Mouse (Mus musculus): Measurements from ENCODE around the gene Btnl2. TPM values are rescaled to one million over a fixed set of nuclear protein-coding genes. Genes with fewer than 3 reads are reported as not detected.

Gene Btnl2
- polyA plus RNA-seq, 1 experiment from 2014 or later, result 0.08 TPM

- Histone ChIP-seq H3K36me3 (replicated peaks; ENCODE audit: control insufficient read depth, insufficient read depth, low read depth, low read length) (no peaks in the 10 kb centered on the region), H3K4me2 (ENCODE audit: low read depth, low read length) (no peak overlapping the region), H3K27ac (replicated peaks; ENCODE audit: low read depth, low read length) (no peak overlapping the region), H3K9me3 (replicated peaks; ENCODE audit: control insufficient read depth, low read length) (no peaks in the 10 kb centered on the region), H3K4me3 (ENCODE audit: low read depth, low read length) (no peak overlapping the region), H3K27me3 (ENCODE audit: control insufficient read depth, insufficient read depth, low read length) (no peaks in the 10 kb centered on the region; the same call in 1 of the 2 replicates), H3K4me1 (ENCODE audit: control insufficient read depth, insufficient read depth, low read length) (no peaks in the 10 kb centered on the region), H3K9ac (replicated peaks; ENCODE audit: low read length) (no peak overlapping the region)
- DNase-seq (ENCODE audit: low spot score) (no peak), ATAC-seq (replicated peaks; ENCODE audit: insufficient number of reproducible peaks, low FRiP score, low TSS enrichment, low read depth) (no peak)
- WGBS, result 63% methylated on average over 6 of the region's 6 CpGs
Measured at GRCm38 (mm10) chr17:34377450-34378209, 23.0 kb downstream of the Btnl2 start.

GRCm38 (mm10) chr17:34378716-34379115 is 24.1 kb downstream of the Btnl2 start:
- Histone ChIP-seq H3K4me3 (ENCODE audit: low read depth, low read length) (no peak overlapping the region), H3K27me3 (ENCODE audit: control insufficient read depth, insufficient read depth, low read length) (no peaks in the 10 kb centered on the region; the same call in 1 of the 2 replicates), H3K4me1 (ENCODE audit: control insufficient read depth, insufficient read depth, low read length) (no peaks in the 10 kb centered on the region), H3K9me3 (replicated peaks; ENCODE audit: control insufficient read depth, low read length) (no peaks in the 10 kb centered on the region), H3K36me3 (replicated peaks; ENCODE audit: control insufficient read depth, insufficient read depth, low read depth, low read length) (no peaks in the 10 kb centered on the region), H3K9ac (replicated peaks; ENCODE audit: low read length) (no peak overlapping the region), H3K4me2 (ENCODE audit: low read depth, low read length) (no peak overlapping the region), H3K27ac (replicated peaks; ENCODE audit: low read depth, low read length) (no peak overlapping the region)
- 68% methylated on average over 2 of the region's 2 CpGs for WGBS
- ATAC-seq (replicated peaks; ENCODE audit: insufficient number of reproducible peaks, low FRiP score, low TSS enrichment, low read depth) (no peak), DNase-seq (ENCODE audit: low spot score) (no peak)

- no peak overlapping the region for H3K4me2 ChIP-seq (ENCODE audit: low read depth, low read length)
- H3K4me3 ChIP-seq (ENCODE audit: low read depth, low read length), result no peak overlapping the region
- 85% methylated on average over 7 of the region's 7 CpGs for WGBS
- H3K27me3 ChIP-seq (ENCODE audit: control insufficient read depth, insufficient read depth, low read length), result no peaks in the 10 kb centered on the region; the same call in 1 of the 2 replicates
- H3K36me3 ChIP-seq (replicated peaks; ENCODE audit: control insufficient read depth, insufficient read depth, low read depth, low read length), result no peaks in the 10 kb centered on the region
- DNase-seq (ENCODE audit: low spot score) (no peak), ATAC-seq (replicated peaks; ENCODE audit: insufficient number of reproducible peaks, low FRiP score, low TSS enrichment, low read depth) (no peak)
- H3K4me1 ChIP-seq (ENCODE audit: control insufficient read depth, insufficient read depth, low read length), result no peaks in the 10 kb centered on the region
- H3K9me3 ChIP-seq (replicated peaks; ENCODE audit: control insufficient read depth, low read length), result no peaks in the 10 kb centered on the region
- no peak overlapping the region for H3K27ac ChIP-seq (replicated peaks; ENCODE audit: low read depth, low read length)
- H3K9ac ChIP-seq (replicated peaks; ENCODE audit: low read length), result no peak overlapping the region
Measured at GRCm38 (mm10) chr17:34379451-34379850, 24.8 kb downstream of the Btnl2 start.

- Histone ChIP-seq H3K4me2 (ENCODE audit: low read depth, low read length) (no peak overlapping the region), H3K36me3 (replicated peaks; ENCODE audit: control insufficient read depth, insufficient read depth, low read depth, low read length) (no peaks in the 10 kb centered on the region), H3K27me3 (ENCODE audit: control insufficient read depth, insufficient read depth, low read length) (no peaks in the 10 kb centered on the region; the same call in 1 of the 2 replicates), H3K27ac (replicated peaks; ENCODE audit: low read depth, low read length) (no peak overlapping the region), H3K4me3 (ENCODE audit: low read depth, low read length) (no peak overlapping the region), H3K4me1 (ENCODE audit: control insufficient read depth, insufficient read depth, low read length) (no peaks in the 10 kb centered on the region), H3K9ac (replicated peaks; ENCODE audit: low read length) (no peak overlapping the region), H3K9me3 (replicated peaks; ENCODE audit: control insufficient read depth, low read length) (no peaks in the 10 kb centered on the region)
- DNase-seq (ENCODE audit: low spot score), result no peak
- 83% methylated on average over 11 of the region's 11 CpGs for WGBS
- ATAC-seq (replicated peaks; ENCODE audit: insufficient number of reproducible peaks, low FRiP score, low TSS enrichment, low read depth), result no peak
Measured at GRCm38 (mm10) chr17:34381876-34382275, 27.3 kb downstream of the Btnl2 start.

- Histone ChIP-seq H3K4me3 (ENCODE audit: low read depth, low read length) (no peak overlapping the region), H3K9ac (replicated peaks; ENCODE audit: low read length) (no peak overlapping the region), H3K4me2 (ENCODE audit: low read depth, low read length) (no peak overlapping the region), H3K36me3 (replicated peaks; ENCODE audit: control insufficient read depth, insufficient read depth, low read depth, low read length) (no peaks in the 10 kb centered on the region), H3K9me3 (replicated peaks; ENCODE audit: control insufficient read depth, low read length) (no peaks in the 10 kb centered on the region), H3K4me1 (ENCODE audit: control insufficient read depth, insufficient read depth, low read length) (no peaks in the 10 kb centered on the region), H3K27me3 (ENCODE audit: control insufficient read depth, insufficient read depth, low read length) (no peaks in the 10 kb centered on the region), H3K27ac (replicated peaks; ENCODE audit: low read depth, low read length) (no peak overlapping the region)
- DNase-seq (ENCODE audit: low spot score), result peak; percentile 13
- WGBS, result 75% methylated on average over 7 of the region's 7 CpGs
- ATAC-seq (replicated peaks; ENCODE audit: insufficient number of reproducible peaks, low FRiP score, low TSS enrichment, low read depth), result no peak
Measured at GRCm38 (mm10) chr17:34383212-34383611, 28.6 kb downstream of the Btnl2 start.

- H3K4me2 ChIP-seq (ENCODE audit: low read depth, low read length), result no peak overlapping the region
- no peak for ATAC-seq (replicated peaks; ENCODE audit: insufficient number of reproducible peaks, low FRiP score, low TSS enrichment, low read depth)
- no peak overlapping the region for H3K4me3 ChIP-seq (ENCODE audit: low read depth, low read length)
- H3K27ac ChIP-seq (replicated peaks; ENCODE audit: low read depth, low read length), result no peak overlapping the region
- no peaks in the 10 kb centered on the region for H3K36me3 ChIP-seq (replicated peaks; ENCODE audit: control insufficient read depth, insufficient read depth, low read depth, low read length)
- H3K9me3 ChIP-seq (replicated peaks; ENCODE audit: control insufficient read depth, low read length), result no peaks in the 10 kb centered on the region
- H3K4me1 ChIP-seq (ENCODE audit: control insufficient read depth, insufficient read depth, low read length), result no peaks in the 10 kb centered on the region
- no peak overlapping the region for H3K9ac ChIP-seq (replicated peaks; ENCODE audit: low read length)
- 73% methylated on average over 3 of the region's 3 CpGs for WGBS
- no peak for DNase-seq (ENCODE audit: low spot score)
- H3K27me3 ChIP-seq (ENCODE audit: control insufficient read depth, insufficient read depth, low read length), result no peaks in the 10 kb centered on the region
Measured at GRCm38 (mm10) chr17:34384699-34385098, 30.1 kb downstream of the Btnl2 start.

GRCm38 (mm10) chr17:34386656-34387055 is 32.0 kb downstream of the Btnl2 start:
- no peak overlapping the region for H3K4me3 ChIP-seq (ENCODE audit: low read depth, low read length)
- no peak overlapping the region for H3K9ac ChIP-seq (replicated peaks; ENCODE audit: low read length)
- no peak overlapping the region for H3K27ac ChIP-seq (replicated peaks; ENCODE audit: low read depth, low read length)
- no peak overlapping the region for H3K4me2 ChIP-seq (ENCODE audit: low read depth, low read length)
- no peaks in the 10 kb centered on the region for H3K4me1 ChIP-seq (ENCODE audit: control insufficient read depth, insufficient read depth, low read length)
- H3K27me3 ChIP-seq (ENCODE audit: control insufficient read depth, insufficient read depth, low read length), result peaks cover 2% of the 10 kb centered on the region; the same call in 1 of the 2 replicates
- WGBS, result 68% methylated on average over 2 of the region's 2 CpGs
- DNase-seq (ENCODE audit: low spot score) (no peak), ATAC-seq (replicated peaks; ENCODE audit: insufficient number of reproducible peaks, low FRiP score, low TSS enrichment, low read depth) (no peak)
- H3K36me3 ChIP-seq (replicated peaks; ENCODE audit: control insufficient read depth, insufficient read depth, low read depth, low read length), result no peaks in the 10 kb centered on the region
- H3K9me3 ChIP-seq (replicated peaks; ENCODE audit: control insufficient read depth, low read length), result no peaks in the 10 kb centered on the region

GRCm38 (mm10) chr17:34388513-34388912 is 33.9 kb downstream of the Btnl2 start:
- ATAC-seq (replicated peaks; ENCODE audit: insufficient number of reproducible peaks, low FRiP score, low TSS enrichment, low read depth) (no peak), DNase-seq (ENCODE audit: low spot score) (peak; percentile 44)
- Histone ChIP-seq H3K9ac (replicated peaks; ENCODE audit: low read length) (no peak overlapping the region), H3K36me3 (replicated peaks; ENCODE audit: control insufficient read depth, insufficient read depth, low read depth, low read length) (no peaks in the 10 kb centered on the region), H3K4me2 (ENCODE audit: low read depth, low read length) (no peak overlapping the region), H3K9me3 (replicated peaks; ENCODE audit: control insufficient read depth, low read length) (no peaks in the 10 kb centered on the region), H3K4me1 (ENCODE audit: control insufficient read depth, insufficient read depth, low read length) (no peaks in the 10 kb centered on the region), H3K27ac (replicated peaks; ENCODE audit: low read depth, low read length) (no peak overlapping the region), H3K4me3 (ENCODE audit: low read depth, low read length) (no peak overlapping the region), H3K27me3 (ENCODE audit: control insufficient read depth, insufficient read depth, low read length) (peaks cover 3% of the 10 kb centered on the region; the same call in 1 of the 2 replicates)
- WGBS, result 36% methylated on average over 4 of the region's 4 CpGs

All from embryonic facial prominence, embryonic 11.5 days (tissue).